Mouse (Mus musculus): ENCODE results near the gene Unc45b.
"Not testable (repeated sequence)": the region's sequence is repeated elsewhere in the genome, so short reads cannot be mapped to it uniquely, and the experiment has no call there.

Unc45b gene

DNA sequence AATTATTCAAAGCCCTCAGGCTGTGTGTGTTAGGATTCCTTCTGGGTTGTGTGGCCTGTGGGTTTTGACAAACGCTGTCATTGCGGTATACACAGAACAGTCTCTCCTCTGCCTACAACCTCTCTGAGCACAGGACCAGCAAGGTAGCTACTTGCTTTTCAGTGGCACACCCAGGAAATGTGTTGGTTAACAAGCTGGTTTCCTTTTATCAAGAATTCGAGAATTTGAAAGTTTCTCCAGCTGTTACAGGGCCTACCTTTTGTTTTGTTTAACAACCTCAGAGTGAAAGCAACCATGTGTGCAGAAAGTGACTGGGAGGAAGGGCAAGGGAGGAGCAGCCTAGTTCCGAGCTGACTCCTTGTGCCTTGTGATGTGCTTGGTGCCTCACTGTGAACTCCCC, 37.1 kb downstream of the Unc45b start:
- no peak for DNase-seq (ENCODE audit: low spot score in 2 of 2)

DNA sequence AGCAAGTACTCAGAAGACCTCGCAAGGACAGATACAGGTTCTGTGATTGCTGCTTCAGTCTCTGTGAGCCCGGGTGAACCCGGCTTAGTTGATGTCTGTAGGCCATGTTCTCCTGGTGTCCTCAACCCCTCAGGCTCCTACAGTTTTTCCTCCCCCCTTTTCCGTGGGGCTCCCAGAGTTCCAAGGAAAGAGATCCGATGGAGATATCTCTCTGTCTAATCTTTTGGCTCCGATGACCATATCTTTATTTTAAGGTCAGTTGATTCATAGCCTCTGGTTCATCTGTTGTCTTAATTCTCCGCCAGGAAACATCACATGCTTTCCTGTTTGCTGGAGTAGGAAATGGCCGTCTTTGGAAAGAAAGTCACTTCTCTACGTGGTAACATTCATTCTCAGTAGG, 38.7 kb downstream of the Unc45b start:
- DNase-seq (ENCODE audit: low spot score in 2 of 2), result no peak

DNA sequence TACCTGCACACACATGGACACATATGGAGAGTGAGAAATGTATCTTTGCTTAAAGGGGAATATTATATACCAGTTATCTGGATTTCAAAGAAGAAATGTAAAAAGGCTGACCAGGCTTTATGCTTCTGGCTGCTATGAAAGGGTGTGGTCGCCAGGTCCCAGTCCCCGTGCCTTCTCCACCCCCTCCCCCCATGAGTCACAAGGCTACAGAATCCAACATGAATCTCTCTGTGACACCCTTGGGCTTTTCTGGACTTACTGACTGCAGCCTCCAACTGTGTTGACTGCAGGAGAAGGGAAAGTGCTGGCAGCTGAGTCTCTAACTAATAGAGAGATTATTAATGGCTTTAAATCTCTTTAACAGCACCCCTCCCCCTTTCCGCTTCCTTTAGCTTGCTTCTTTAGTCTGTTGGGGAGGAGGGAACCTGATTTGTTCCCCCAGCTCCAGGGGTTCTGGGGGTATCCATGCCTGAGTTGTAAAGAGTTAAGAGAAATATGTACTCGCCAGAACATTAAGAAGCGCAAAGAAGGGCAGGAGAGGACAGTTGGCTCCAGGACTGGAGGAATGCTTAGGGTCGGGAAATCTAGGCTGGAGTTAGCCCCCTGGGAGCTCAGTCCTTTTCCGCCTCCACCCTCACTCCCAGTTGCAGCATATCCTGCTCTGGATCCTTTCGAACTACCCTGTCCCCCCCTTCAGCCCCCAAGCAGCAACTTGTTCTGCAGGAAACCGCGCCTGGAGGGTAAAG, 40.6 kb downstream of the Unc45b start, which contains the start of gene Slfn5:
Gene Slfn5, plus strand, starts transcription at position 614 of the 746 bp plus-strand sequence.
- DNase-seq (ENCODE audit: low spot score in 2 of 2), result no peak

GRCm38 (mm10) chr11:82951865-82952611, 41.7 kb downstream of the Unc45b start:
- DNase-seq (ENCODE audit: low spot score in 2 of 2), result no peak

- DNase-seq (ENCODE audit: low spot score in 2 of 2), result no peak
These were observed 42.5 kb downstream of the Unc45b start for GRCm38 (mm10) chr11:82952612-82953542.

DNA sequence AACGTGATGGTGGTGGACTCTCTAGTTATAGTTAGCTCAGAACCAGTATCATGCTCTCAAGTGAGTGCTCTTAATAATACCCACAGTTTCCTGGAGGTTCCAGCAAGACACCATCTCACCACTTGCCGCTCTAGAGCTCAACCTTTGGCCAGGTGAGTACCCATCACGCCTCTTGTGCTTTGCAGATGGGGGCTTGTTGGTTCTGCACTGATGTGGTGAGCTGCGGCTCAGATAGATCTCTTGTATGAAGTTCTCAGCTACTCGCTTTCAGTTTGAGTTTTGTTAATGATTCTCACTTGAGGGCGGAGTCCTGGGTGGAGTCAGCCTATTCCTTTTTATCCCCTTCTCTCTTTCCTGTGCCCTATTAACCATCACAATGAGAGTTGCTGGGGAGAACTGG, 44.3 kb downstream of the Unc45b start:
- no peak for DNase-seq (ENCODE audit: low spot score in 2 of 2)

- DNase-seq (ENCODE audit: low spot score in 2 of 2), result no peak
These were observed 46.6 kb downstream of the Unc45b start for GRCm38 (mm10) chr11:82956925-82957324.

DNA sequence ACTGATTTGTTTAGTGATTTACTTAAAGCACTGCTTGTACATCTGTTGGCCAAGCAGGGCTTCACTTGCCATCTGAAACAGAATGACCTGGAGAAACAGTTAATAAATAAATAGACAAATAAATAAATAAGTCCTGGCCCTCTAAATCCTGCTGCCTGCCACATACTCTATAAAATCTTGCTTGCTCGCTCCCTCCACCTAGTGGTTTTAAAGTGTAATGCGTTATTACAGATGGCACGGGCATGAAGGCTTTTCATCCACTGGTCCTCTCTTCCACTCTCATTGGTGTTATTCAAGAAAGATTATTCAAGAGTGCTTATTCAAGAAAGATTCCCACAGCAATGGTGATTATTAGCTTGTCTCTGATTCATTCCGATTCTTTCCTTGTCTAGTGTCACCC, 49.3 kb downstream of the Unc45b start:
- DNase-seq (ENCODE audit: low spot score in 2 of 2), result no peak

DNA sequence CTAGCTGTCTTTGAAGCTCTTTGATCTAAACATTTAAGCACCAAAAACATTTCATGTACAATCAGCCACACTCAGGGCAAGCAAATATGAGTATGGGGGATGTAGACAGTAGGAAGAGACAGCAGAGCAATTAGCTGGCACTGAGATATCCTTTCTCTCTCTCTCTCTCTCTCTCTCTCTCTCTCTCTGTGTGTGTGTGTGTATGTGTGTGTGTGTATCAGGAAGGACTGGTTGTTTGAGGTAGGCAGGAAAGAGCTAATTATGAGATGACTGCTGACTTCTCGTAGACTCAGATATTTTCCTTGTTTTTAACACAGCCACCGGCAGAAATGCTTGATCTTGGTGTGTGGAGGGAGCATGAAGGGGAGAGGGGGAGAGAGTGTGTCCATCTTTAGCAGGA, 51.4 kb downstream of the Unc45b start:
- no peak for DNase-seq (ENCODE audit: low spot score in 2 of 2)

- no peak for DNase-seq (ENCODE audit: low spot score in 2 of 2)
These were observed 51.9 kb downstream of the Unc45b start for GRCm38 (mm10) chr11:82962215-82962614.

DNA sequence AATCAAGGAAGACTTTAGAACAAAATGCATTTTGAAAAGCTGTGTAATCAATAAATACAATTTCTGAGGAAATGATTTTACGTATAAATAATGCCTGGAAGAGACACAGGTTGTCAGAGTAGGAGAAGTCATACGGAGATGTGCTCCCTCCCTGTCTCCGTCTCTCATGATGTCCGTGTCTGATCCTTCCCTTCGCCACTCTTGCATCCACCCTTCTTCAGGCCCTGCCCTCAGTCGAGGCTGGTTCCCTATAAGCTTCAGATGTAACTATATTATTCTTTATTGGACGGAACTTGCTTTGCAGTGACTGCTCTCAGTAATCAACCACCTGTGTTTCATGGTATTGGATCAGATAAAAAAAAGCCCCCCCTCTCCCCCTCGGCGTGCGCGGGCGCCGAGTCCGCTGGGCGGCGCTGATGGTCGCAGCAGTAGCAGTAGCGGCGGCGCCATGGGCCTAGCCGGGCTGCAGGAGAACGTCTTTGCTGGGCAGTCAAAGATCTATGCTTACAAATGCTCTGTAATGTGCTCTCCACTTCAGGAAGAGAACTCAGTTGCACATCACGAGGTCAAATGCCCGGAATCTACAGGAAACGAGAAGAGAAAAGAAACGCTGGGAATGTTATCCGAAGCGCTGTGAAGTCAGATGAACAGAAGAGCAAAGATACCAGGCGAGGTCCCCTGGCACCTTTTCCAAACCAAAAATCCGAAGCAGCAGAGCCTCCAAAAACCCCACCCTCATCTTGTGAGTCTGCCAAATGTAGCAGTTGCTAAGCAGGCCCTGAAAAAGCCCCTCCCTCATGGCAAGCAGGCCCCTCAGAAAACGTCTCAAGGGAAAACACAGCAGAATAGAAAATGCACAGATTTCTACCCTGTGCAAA, 60.6 kb downstream of the Unc45b start:
- DNase-seq (ENCODE audit: low spot score in 2 of 2), result no peak

- no peak for DNase-seq (ENCODE audit: low spot score in 2 of 2)
These were observed 61.2 kb downstream of the Unc45b start for GRCm38 (mm10) chr11:82971590-82971974.

DNA sequence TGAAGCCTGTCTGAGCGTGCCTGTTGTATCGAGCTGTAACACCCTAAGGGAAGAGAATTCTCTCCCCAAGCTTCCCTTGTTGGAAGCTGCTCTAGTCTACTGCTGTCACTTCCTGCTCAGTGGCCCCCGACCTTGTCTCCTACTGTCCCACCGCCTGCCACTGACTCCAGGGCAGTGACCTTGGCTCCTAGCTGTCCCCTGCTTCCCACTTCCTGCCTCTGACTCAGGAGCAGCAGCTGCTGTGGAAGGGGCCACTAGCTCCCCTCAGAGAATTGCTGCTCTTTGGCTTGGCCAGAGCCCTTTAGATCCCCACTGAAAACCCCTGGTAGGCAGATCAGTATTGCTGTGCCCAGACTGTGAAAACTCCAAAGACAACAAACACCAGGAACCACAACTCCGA, 63.6 kb downstream of the Unc45b start:
- DNase-seq (ENCODE audit: low spot score in 2 of 2), result no peak

DNA sequence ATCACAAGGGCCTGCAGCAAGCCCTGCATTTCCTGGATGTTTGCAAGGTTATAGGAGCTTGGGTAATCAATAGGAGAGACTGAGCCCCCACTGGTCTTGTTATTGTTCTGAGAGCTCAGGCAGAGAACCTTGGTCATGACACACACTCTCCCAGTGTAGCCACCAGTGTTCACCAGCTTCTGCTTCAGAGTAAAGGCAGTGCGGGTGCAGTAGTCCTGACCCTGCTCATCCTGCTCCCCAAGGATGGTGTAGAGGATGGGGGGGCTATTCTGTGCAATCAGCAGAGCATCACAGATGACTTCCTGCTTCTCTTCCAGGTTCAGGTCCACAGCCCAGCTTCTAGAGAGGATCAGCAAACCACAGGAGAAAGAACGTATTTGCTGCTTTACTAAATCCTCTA, 72.1 kb downstream of the Unc45b start:
- not testable (repeated sequence) for DNase-seq (ENCODE audit: low spot score in 2 of 2)

GRCm38 (mm10) chr11:82983193-82983592, 72.8 kb downstream of the Unc45b start:
- no peak for DNase-seq (ENCODE audit: low spot score in 2 of 2)

- no peak for DNase-seq (ENCODE audit: low spot score in 2 of 2)
These were observed 77.3 kb downstream of the Unc45b start for GRCm38 (mm10) chr11:82987621-82988020.

DNA sequence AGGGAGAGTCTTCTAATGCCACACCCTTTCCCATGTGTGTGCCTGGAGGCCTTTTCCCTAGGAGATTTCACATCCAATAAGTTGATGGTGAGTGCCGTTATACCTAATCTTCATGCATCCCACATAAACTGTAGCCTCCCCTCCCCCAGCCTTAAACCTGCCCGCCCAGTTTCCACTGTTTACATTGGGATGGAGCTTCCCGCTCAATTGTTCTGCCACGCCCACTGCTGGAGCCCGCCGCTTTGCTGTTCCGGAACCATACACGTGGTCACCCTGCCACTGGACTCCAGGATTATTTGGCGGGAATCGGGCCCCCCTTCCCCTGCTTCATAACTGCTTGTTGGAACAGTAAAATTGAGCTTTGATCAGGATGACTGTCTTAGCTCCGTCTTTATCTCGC, 79.0 kb downstream of the Unc45b start:
- no peak for DNase-seq (ENCODE audit: low spot score in 2 of 2)

DNA sequence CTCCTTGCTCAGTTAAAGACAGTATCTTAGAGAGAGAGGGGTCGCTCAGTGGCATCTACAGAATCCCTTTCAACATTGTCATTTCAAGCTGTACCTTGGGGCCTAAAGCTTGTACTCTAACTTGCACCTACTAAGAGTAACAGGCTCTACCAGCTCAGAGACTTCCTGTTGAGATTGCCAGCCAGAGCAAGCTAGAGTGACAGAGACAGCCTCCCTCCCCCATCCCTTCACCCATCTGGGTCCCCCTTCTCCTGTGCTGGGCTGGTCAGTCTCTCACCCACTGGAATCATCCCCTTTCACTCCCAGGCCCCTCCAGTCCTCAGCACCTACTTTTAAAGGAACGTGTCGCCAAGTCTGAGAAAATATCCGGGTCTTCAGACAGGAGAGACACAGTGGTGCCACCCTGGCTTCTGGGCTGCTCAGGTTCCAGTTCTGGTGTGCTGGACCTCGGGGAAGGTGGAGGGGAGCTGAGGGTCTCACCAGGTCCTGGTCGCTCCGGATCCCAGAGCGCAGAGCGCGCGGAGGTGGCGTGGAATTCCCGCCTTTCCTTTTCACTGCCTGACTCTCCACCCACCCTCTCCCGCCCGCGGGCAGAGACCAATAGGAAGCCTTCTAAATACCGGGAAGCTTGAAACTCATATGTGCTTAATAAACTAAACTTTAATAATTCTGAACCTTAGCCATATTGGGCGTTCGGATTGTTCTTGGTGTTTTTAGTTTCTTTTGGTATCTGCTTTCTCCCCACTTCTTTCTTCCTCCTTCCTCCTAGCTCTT, 80.4 kb downstream of the Unc45b start:
- not testable (repeated sequence) for DNase-seq (ENCODE audit: low spot score in 2 of 2)

DNA sequence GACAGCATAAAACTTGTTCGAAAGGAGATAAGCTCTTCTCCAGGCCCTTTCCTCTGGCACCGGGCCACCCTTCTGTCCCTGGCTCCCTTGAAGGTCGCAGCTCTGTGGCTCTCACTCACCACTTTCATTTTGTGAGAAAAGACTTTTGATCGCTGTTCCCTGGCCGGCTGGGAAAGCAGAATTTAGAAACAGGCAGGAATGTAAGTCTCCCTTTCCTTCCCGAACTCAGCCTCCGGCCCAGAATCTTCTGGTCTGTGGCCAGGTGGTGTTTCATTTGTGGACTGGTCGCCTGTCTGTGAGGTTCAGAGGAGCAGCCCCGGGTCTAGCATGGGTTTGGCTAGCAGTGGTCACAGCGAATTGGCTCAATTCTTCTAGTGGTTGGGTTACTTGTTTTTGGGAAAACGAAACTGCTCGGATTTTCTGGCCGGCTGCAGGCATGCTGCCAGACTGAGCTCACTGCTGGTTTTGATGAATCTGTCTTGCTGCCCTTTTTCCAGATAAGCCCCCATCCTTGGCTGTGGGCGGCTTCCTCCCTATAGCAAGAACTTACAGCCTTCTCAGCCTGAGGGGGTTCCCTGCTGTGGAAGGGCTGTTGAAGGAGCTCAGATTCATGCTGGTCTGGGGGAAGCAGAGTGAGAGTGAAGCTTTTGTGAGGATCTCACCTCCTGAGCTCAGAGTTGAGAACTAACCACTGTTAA, 81.3 kb downstream of the Unc45b start, which contains the start of gene Slfn9:
Gene Slfn9, minus strand, starts transcription at position 362 of the 698 bp plus-strand sequence.
- DNase-seq (ENCODE audit: low spot score in 2 of 2), result peak; percentile 35 to 64

All from urinary bladder, postnatal 4 days (tissue).